Mouse (Mus musculus) bone marrow macrophage, adult 2 months (primary cell): ENCODE measurements at regions not wholly inside any gene's neighbourhood (a gene's known extent, or its start where the extent isn't known, plus 50 kb on each side); places are given as distances from the start of the nearest gene placed in this dataset.

ENCODE experiments used
- CTCF ChIP-seq: IDR thresholded peaks from 2 replicates; pipeline ENCODE4 v1.5.1; 2012; ENCODE audit warnings: low read depth, mild to moderate bottlenecking, low read length, moderate library complexity
- POLR2A ChIP-seq: IDR thresholded peaks from 2 replicates; pipeline ENCODE4 v1.6.1; 2012; ENCODE audit warnings: mild to moderate bottlenecking, low read depth, low read length, borderline replicate concordance

- TF ChIP-seq CTCF (no peak), POLR2A (no peak)
Observed at GRCm38 (mm10) chr6:99892204-99892603, 166.0 kb upstream of the Prok2 start.
